In genomic region chr3:141465104-141465705, GRCm38 (mm10) we compare ENCODE assay signal across 8 mouse cellular contexts. TPM values are rescaled to one million over a fixed set of nuclear protein-coding genes. Genes with fewer than 3 reads are reported as not detected.
DNase-seq lines count a peak whose midpoint lies in the region; ATAC-seq and TF ChIP-seq lines count a peak whose summit lies in the region.

TSS of gene Unc5c (plus strand) at chr3:141465216.

- no peaks in the 10 kb centered on the region for H3K4me1 ChIP-seq in erythroblast, embryonic 14.5 days (ENCODE audit: control insufficient read depth)
- H3K4me1 ChIP-seq in hindbrain, postnatal 0 days (ENCODE audit: insufficient read depth, low read length) = no peaks in the 10 kb centered on the region

- peak within 1 kb of the TSS; percentile 26 for H3K4me3 ChIP-seq in erythroblast, embryonic 14.5 days (replicated peaks)
- peak within 1 kb of the TSS; percentile 86 for H3K4me3 ChIP-seq in hindbrain, postnatal 0 days (ENCODE audit: low read length)

- peak within 1 kb of the TSS; percentile 82 for H3K9ac ChIP-seq in hindbrain, postnatal 0 days (replicated peaks; ENCODE audit: low read length)

- WGBS in hindbrain, postnatal 0 days = under 1% methylated on average over 51 of the region's 61 CpGs

- no peaks in the 10 kb centered on the region for H3K9me3 ChIP-seq in erythroblast, embryonic 14.5 days (ENCODE audit: control insufficient read depth, low read length)
- no peaks in the 10 kb centered on the region for H3K9me3 ChIP-seq in hindbrain, postnatal 0 days (ENCODE audit: low read length)

- intact Hi-C loops in left cerebral cortex, postnatal 14 days (cut with DNase I) = loop anchor here (5.0 to 10.0 kb wide), 2 partner anchors 367 to 1280 kb away; no protein-coding TSS in a partner anchor

- peaks cover 37% of the 10 kb centered on the region for H3K27me3 ChIP-seq in erythroblast, embryonic 14.5 days (ENCODE audit: control insufficient read depth)
- no peaks in the 10 kb centered on the region for H3K27me3 ChIP-seq in hindbrain, postnatal 0 days (ENCODE audit: insufficient read depth, low read length)

- TF ChIP-seq CTCF in hindbrain, postnatal 0 days (IDR thresholded peaks at IDR 0.05; ENCODE audit: low read depth) = peak; percentile 64

- no peaks in the 10 kb centered on the region for H3K36me3 ChIP-seq in erythroblast, embryonic 14.5 days (ENCODE audit: control insufficient read depth)
- no peaks in the 10 kb centered on the region for H3K36me3 ChIP-seq in hindbrain, postnatal 0 days (ENCODE audit: insufficient read depth, low read length)

- no peak for ATAC-seq in erythroblast, adult 5-6 weeks (replicated peaks; ENCODE audit: low FRiP score, poor library complexity, severe bottlenecking)
- ATAC-seq in hindbrain, postnatal 0 days = peak; percentile 90
- ATAC-seq in megakaryocyte, adult 5-6 weeks (ENCODE audit: poor library complexity, severe bottlenecking) = peak; percentile 47

- peak; percentile 86 for DNase-seq in embryo, embryonic 10 days (ENCODE audit: low spot score)
- peak; percentile 50 for DNase-seq in gastrocnemius, postnatal 25 days
- peak; percentile 90 for DNase-seq in hindbrain, postnatal 0 days (ENCODE audit: low spot score)
- peak; percentile 62 to 70 for DNase-seq in left cerebral cortex, postnatal 14 days (ENCODE audit: low spot score in 2 of 2)
- DNase-seq in right cerebral cortex, postnatal 10 days (ENCODE audit: low spot score in 2 of 2) = peak; percentile 86 to 88

- peak within 1 kb of the TSS; percentile 99 for H3K27ac ChIP-seq in hindbrain, postnatal 0 days

- H3K4me2 ChIP-seq in hindbrain, postnatal 0 days (ENCODE audit: low read depth, low read length) = peak within 1 kb of the TSS; percentile 67

RNA-seq across cellular contexts. Expression of gene Unc5c, which starts in this region (rescaled TPM):
- not detected in 2 replicates for polyA plus RNA-seq in erythroblast, embryonic 14.5 days (2012)
- total RNA-seq in erythroblast, adult 5-6 weeks (2015; ENCODE audit: low replicate concordance) = not detected in 2 replicates
- total RNA-seq in erythroblast, adult 5-6 weeks (2017; ENCODE audit: low replicate concordance) = not detected in 2 replicates
- total RNA-seq in gastrocnemius, postnatal 25 days (2021) = not detected
- total RNA-seq in hindbrain, postnatal 0 days (2014; rRNA removed) = 92.4 and 106 TPM in 2 replicates
- polyA plus RNA-seq in hindbrain, postnatal 0 days (2015; fragmentation: Nextera tagmentation; extraction: Ambion mirVana) = 29.2 and 29.4 TPM in 2 replicates
- 10 to 100 TPM; 30.7 to 31.7 TPM for total RNA-seq in left cerebral cortex, postnatal 14 days (2021)
- total RNA-seq in megakaryocyte, adult 5-6 weeks (2015) = 0.84 and 1.2 TPM in 2 replicates
- total RNA-seq in megakaryocyte, adult 5-6 weeks (2017) = 1.1 and 2.3 TPM in 2 replicates

Comparison
In these comparisons a context has a peak if more than half of its experiments do, and no peak if none do; other contexts are left out.
1. RNA of gene Unc5c (total RNA-seq): 92.4 to 106 TPM in hindbrain, postnatal 0 days and 30.7 to 31.7 TPM in left cerebral cortex, postnatal 14 days; 0.84 to 2.3 TPM in megakaryocyte, adult 5-6 weeks, not detected in gastrocnemius, postnatal 25 days and not detected in erythroblast, adult 5-6 weeks; every median in the first group is over 4 times any median in the second.
2. RNA of gene Unc5c (polyA plus RNA-seq): 29.2 to 29.4 TPM in hindbrain, postnatal 0 days; not detected in erythroblast, embryonic 14.5 days; every median in the first group is over 10 times any median in the second.
3. Peak in DNase-seq in gastrocnemius, postnatal 25 days; RNA of the gene not detected or under 1 TPM.
4. Peak in every context shown above with its lines, with median percentiles within 50 percentile points of each other: DNase-seq.